Mouse (Mus musculus) WW6 (cell line): ENCODE measurements at regions not wholly inside any gene's neighbourhood (a gene's known extent, or its start where the extent isn't known, plus 50 kb on each side); places are given as distances from the start of the nearest gene placed in this dataset.
A peak's percentile ranks its signal among the peaks of the same experiment; 100 is the strongest.

Experiments used
- DNase-seq: peaks from one replicate; pipeline ENCODE4 v3.0.0-alpha.2; 2013; ENCODE audit warnings: low read depth, low spot score

DNA sequence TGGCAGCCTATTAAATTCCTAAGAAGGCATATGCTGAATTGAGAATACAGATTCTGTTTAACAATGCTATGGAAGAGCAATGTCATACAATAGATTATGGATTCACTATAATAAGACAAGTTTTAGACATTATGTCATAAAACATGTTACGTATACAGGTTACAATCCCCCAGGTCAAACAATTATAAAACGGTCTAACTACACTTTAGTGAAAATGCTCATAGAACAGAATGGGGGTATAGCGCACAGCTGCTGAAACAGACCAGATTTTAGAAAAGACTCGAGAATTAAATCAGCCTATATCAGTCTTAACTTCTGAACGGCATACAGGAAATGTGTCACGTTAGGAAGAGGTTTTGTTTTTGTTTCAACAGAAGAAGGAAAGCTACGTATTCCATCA lies 660.5 kb upstream of the Sel1l start:
- no peak for DNase-seq

DNA sequence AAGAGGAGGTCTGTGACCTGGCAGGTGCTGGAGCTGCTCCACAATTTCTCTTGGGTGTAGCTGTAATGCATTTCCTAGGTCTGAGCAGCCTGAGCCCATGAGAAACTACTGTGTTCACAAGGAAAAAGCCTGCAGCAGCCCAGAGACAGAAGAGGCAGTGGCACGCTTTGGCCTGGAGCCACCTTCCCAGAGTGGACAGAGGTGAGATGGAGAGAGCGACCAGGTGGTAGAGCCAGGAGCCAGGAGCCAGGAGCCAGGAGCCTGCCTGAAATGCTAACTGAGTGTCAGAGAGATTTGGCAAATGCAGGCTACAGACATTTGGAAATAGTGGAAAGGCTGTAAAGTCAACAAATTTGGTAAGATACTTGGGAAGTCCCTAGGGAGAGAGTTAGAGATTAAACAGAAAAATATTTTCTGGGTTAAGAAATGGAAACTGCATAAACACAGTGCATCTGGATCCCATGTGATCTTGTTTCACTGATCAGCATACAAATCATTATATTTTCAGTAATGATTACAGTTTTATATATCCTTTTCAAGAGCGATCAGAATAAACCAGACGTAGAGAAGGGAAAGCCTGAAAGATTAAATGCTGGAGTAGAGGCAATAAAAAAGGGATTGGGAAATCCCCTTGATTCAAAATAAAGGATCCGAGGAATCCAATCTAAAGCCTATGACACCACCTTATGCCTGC lies 660.0 kb upstream of the Sel1l start:
- DNase-seq = no peak

DNA sequence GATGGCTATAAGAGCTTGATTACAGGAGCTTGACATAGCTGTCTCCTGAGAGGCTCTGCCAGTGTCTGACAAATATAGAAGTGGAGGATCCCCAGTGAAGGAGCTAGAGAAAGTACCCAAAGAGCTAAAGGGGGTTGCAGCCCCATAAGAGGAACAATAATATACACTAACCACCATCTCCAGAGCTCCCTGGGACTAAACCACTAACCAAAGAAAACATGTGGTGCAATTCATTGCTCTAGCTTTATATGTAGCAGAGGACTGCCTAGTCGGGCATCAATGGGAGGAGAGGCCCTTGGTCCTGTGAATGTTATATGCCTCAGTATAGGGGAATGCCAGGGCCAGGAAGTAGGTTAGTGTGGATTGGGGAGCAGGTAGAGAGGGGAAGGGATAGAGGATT lies 635.0 kb upstream of the Sel1l start:
- no peak for DNase-seq

DNA sequence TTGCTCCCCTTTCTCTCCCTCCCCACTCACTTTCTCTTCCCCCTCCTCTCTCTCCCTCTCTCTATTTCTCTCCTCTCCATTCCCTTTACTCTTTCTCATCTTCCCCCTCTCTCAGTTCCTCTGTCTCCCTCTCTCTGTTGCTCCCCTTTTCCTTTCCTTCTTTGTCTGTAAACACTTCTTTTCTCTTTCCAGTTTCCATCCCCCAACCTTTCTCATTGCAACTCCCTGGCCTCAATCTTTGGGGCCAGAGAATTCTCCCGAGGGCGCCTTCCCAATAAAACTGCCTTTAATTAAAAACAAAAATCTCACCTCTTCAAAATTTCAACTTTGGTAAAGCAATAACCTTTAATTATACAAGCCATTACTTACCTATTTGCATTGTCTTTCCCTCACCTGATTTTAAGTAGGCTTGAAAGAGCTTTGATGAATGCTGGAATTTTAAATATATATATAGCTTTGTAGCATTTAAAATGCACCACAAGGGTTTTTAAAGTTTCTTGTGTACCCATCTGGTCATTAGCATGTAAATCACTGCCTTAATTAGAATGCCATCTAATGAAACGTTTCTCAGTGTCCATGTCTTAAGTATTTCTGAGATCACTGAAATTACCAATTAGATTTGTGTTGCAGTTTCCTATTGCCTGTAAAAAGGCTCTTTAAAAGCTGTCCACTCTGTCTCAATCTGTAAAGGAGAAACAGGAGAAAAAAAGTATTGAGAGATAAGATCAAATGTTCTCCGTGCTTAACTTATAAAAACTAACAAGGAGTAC lies 625.5 kb upstream of the Sel1l start:
- DNase-seq = no peak

DNA sequence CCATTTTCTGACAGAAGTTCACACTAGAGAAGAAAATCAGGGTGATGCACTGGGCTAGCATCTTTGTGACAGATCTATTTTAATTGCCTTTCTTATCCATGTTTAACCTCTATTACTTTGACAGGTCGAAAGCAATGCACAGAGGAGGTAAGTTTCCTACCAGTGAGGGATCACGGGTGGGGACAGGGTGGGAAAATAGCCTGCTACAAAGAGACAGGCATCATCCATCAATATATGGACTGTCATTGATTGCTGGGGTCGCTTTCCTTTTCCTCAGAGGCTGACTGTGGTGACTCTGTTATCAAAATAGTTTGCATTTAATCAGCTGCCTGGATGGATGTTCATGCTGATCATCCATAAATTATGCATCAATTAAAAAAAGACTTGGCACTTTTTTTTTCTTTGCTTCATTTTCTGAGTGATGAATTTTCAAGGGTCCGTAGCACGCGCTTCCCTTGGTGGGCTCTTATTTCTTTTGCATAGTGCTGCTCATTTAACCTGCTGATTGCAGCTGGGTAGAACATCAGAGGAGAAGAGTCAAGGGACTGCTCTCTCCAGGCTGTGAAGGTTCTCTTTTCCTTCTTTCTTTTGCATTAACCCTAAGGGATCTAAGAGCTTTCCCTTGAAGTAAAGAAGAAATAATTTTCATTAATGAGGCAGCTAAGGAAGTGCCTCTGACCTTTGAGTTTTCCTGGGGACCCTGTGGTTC lies 602.3 kb upstream of the Sel1l start:
- DNase-seq = no peak

DNA sequence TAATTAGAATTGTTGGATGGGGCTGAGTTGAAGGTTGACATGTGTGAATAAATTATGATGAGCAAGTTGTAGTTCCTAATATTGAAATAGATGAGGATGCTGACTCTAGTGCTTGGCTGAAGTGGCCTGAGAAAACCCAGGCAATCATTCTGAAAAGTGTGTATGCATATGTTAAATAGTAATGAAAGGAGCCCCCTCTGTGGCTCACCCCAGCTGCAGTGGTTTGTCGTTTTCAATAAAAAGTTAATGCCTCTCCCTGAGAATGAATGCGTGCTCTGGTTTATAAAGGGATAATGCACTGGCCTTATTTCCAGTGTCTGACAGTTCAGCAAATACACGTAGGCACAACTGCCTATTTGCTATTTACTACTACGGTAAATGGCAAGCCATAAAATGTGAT lies 569.5 kb upstream of the Sel1l start:
- DNase-seq = no peak

DNA sequence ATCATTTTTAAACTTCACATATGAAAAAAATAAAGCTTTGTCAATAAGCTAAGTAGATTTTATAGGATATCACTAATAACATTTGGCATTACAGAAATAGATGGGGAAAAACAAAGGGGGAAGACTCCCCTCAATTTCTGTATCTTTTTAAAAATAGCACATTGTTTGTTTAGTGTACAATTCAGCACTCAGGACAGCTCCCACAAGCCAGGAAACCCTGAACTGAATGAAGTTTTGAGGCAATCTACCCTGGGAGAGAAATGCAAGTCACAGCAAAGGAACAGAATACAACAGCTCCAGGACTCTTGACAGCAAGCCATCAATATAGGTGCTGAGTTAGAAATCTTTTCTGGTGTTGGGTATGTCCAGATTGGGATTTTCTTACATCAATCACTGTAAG lies 556.5 kb upstream of the Sel1l start:
- DNase-seq = no peak

DNA sequence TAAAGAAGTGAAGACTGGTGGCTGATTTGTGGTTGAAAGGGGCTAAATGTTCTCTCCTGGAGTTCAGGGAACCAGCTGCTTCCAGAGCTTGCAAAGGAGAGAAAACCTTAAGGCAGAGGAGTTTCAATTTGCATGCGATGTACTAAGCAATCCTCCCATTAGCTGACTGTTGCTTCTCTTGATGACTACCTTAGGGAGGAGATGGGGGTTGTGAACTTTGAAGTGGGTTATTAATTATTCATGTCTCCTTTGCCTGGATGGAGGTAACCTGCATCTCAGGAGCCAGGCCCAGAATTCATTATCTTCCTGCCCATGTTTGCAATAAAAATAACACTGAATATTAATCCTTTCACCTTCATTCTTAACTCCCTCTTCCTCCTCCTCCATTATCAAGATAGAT lies 552.0 kb upstream of the Sel1l start:
- no peak for DNase-seq

DNA sequence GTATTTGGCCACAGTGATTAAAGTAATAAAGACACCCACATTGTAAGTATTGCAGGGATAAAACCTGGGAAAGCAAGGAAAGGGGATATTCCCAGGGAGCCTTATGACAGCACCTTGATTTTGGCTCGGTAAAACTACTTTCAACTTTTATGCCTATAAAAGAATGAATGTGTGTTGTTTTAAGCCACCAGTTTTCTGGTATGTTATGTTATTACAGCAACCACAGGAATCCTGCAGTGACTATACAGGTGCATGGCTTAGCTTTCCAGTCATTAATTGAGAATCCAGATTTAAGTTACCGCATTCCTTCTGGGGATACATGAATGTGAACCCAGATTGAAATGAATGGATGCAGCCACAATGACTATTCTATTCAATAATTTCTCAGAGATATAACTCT lies 537.2 kb upstream of the Sel1l start:
- DNase-seq = no peak

DNA sequence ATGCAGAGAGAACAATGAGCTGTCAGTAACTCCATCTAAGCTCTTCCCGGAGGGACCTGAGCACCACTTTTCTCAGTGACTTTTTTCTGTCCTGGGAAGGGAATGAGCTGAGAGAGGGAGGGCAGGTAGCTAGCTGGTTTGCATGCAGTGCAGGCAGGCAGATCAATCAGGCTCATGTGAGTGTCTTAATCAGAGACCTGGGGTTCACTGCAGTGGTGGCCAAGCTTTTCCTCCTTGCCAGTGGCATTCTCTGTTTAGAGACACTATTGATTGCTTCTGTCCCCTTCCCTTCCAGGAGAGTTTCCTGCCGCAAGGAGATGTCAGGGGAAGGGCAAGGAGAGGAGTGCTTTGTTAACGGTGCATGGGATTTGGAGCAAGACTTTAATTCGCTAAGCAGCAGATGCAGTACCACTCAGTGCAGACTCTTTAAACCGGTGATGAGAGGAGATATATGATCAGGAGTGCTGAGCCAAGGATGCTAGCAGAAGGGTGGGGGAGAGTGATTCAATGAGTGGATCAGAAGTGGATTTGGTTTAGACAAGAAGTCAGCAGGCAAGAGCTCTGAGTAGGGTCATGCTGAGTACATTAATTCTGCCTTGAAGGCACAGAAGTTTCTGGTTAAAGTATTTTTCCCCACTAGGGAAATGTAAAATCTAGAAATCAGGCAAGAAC lies 535.4 kb upstream of the Sel1l start:
- DNase-seq = no peak

DNA sequence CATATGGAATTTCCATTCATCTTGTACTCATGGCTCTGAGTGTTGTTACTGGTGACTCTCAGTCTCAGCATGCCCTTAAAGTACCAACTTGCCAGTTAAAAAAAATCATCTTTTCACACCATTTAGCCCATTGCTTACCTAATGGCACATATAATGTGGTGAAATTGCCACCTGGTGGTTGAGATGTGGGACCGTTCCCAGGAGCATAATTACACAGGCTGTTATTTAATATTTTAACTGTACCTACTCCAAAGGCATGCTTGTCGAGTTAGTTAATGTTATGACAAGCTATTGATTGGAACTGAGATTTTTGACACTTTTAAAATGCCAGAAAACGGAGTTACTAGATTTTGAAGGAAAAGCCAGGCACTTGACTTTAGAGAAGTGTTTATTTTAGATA lies 530.2 kb upstream of the Sel1l start:
- DNase-seq = no peak

DNA sequence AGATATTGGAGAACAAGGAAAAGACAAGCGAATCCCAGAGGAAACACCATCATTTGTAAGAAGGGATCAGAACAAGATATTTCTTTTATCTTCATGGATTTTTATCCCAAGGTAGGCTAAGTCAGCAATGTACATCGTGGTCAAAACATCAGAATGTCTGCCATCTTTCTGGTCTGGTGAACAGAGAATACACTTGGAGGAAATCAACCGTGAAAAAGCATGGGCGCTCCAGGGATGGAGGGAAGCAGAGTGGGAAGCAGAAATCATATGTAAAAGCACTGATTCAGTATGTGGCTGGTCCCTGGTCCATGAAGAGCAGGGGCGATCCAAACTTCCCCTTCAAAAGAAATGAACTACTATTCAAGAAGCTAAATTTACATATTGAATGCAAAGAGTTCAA lies 517.0 kb upstream of the Sel1l start:
- no peak for DNase-seq

DNA sequence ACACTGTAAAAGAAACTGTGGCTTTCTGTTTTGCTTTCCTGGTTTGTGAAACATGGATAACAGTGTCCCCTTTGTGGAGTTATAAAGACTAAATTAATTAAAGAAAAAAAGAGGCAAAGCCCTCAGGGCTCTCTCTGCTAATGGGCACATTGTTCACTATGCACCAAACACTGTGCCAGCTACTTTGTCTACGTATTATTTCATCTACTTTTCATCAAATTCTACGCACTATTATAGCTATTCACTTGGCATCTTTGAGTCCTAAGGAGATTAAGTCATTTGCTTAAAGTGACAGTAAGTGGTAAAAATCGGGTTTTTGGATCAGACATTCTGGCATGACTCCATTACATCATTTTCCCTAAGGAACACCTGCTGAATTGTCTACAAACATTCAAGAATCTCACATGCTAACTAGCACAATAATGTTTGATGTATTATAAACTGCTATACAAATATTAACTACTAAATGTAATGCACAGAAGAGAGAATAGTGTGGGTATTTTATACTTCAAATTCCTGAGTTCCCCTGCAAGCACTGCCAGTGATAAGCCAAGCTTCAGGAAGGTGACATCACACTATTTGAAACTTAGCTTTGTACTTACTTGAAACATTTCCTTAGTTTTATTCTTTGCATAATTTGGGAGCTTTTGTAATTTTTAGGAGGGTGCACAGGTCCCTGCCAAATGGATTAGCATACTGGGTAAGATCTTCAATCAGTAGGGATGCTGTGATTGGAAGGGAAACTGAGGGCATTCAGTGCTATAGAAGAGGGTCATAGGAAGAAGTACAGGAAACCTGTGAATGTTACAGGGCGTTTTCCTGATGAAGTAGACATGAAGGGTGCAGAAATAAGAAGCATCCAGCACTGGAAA lies 504.7 kb upstream of the Sel1l start:
- no peak for DNase-seq

DNA sequence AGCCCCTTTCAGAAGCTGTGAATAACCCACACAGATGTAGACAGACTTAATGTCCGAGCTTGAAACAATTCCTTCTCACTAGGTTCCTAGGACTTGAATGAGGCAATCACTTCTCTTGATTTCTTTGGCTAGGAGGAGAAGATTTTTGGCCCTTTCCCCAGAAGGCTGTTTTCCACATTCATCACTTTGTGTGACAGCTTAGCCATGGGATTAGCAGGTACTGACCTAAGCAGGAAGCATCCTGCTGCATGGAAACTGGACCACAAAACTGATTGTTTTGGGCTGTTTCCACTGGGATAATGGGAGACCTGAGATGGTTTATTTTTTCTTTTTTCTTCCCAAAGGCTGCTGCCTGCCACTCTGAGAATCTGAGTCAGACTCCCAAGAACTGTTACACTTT lies 469.3 kb upstream of the Sel1l start:
- no peak for DNase-seq

DNA sequence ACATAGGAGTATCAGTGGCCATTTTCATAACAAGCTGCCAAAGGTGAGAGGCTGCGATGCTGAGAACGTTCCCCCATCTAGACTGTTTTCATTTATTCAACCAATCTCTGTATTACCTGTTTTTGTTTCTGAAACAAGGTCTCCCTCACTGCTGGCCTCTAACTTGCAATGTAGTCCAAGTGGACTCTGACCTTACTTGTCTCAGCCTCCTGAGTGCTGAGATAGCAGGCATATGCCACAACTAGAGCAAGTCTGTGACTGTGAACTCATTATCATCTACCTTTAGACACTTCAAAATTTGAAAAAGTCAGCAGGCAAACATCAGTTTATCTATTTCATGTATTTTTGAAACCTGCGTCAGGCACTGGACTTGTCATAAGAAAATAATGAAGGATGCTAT lies 468.7 kb upstream of the Sel1l start:
- no peak for DNase-seq

DNA sequence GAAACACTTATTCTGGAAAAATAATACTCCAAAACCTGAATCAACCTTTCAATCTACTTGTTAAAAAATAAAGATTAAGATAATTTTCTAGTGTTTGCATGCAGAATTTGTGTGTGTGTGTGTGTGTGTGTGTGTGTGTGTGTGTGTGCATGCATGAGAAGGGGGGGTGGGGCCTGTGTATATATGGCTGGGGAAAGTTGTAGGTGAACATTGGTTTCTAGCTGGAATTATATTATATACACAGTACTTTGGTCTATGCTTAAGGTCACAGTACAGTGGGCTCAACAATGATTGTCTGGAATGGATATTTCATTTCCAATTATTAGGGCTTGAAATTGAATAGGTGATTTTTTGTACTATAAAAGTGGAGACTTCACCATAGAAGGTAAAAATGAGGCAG lies 467.3 kb upstream of the Sel1l start:
- no peak for DNase-seq

DNA sequence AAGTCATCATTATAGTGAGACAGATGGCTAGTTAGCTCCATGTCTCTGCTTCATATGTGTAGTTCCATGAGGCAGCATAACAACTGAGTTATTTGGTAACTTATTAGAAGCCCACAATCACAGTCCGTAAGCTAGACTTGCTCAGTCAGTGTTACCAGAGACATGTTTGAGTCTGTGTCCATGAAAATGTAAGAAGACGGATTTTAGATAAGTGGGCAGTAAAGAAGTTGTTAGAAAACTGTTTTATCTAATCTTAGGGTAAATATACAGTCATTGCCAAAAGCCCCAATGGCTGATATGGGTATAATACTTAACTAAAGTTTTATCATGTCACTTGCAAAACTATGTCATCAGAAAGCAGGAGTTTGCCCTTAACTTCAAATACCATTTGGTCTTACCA lies 466.9 kb upstream of the Sel1l start:
- DNase-seq = no peak

DNA sequence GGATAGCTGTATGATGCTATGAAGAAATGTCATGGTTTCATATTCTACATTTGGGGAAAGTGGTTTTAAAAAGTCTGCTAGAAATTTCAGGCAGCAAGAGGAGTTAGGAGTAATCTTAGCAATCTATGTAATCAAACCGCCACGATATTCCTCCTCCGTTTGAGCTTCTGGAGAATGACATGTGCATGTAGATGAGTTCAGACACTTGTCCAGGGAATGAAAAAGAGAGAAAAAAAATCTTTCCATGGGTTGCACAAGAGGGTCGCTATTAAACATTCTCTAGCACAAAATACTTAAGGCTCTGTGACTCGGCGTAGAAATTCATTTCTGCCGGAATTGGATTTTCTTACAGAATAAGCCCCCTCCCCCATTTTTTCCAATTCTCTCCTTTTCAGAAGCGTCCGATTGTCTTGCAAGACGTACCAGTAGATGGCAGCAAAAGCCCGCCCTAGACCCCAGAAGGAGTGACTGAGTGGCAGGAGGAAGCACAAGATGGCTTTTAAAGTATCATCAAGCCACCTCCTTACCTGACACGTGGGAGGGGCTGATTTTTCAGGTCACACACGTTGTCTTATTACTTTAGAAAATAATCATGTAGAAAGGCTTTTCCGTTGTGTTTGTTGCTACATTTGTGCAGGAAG lies 454.1 kb upstream of the Sel1l start:
- peak; percentile 39 for DNase-seq

DNA sequence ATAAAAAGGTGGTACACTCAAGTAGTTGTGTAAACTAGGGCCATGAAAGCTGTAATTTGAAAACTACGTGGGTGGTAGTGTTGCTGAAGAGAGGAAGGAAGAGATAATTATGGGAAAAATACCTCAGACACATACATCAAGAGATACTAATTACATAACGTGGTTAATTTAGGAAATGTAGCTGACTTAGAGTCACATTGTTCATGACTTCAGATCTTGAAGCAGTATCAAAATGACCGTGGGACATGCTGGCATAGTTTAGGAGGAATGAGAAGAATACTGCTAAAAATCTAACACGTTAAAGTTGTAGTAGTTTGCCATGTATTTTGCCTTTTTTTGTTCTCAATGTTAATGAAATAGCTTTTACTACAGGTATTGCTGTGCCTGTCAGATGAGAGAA lies 445.9 kb upstream of the Sel1l start:
- DNase-seq = no peak

DNA sequence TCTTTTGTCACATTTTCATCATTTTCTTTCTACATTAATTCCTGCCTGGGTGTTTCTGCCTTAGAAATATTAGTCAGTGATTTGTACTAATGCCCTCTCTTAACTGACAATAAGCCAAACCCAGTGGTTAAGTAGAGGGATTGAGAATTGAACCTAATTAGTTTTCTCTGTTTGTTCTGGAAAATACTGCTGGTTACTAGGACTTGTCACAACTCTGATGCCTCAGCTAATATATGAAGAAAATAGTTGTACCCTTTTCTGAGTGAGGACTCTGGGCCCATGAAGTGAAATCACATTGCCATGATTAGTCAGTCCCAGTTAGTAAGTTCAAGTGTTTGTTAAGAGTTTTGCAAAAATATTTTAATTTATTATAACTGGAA lies 444.4 kb upstream of the Sel1l start:
- no peak for DNase-seq
